Mouse (Mus musculus) intestine, embryonic 14.5 days (tissue): ENCODE data around the gene Gm29735. TPM values are rescaled to one million over a fixed set of nuclear protein-coding genes. Genes with fewer than 3 reads are reported as not detected.

ENCODE experiments used
- polyA plus RNA-seq: library from polyadenylated mRNA; unstranded; fragments of >200 nt; fragmentation: Nextera tagmentation; extraction: Ambion mirVana; gene quantifications from 2 replicates; pipeline ENCODE4 v1.2.1, GENCODE M21; 2014

Gm29735 gene
- polyA plus RNA-seq, 1 experiment from 2014 or later: not detected

Other genes starting within 250 kb of the Gm29735 start
- gene Tollip, start 238.6 kb downstream of the Gm29735 start, polyA plus RNA-seq: 47.4 and 48.1 TPM in 2 replicates
- gene Brsk2, start 207.4 kb downstream of the Gm29735 start, polyA plus RNA-seq: 2.1 and 2.2 TPM in 2 replicates
- gene Mob2, start 96.0 kb downstream of the Gm29735 start, polyA plus RNA-seq: 63.0 and 64.8 TPM in 2 replicates
- 8.1 and 8.8 TPM in 2 replicates for gene Dusp8, start 61.3 kb downstream of the Gm29735 start, polyA plus RNA-seq
- not detected in 2 replicates for gene Gm45618, start 36.4 kb downstream of the Gm29735 start, polyA plus RNA-seq
- not detected in 2 replicates for gene Gm39115, start 21.1 kb downstream of the Gm29735 start, polyA plus RNA-seq
- gene Gm45337, start 12.5 kb downstream of the Gm29735 start, polyA plus RNA-seq: not detected in 2 replicates
- not detected in 2 replicates for gene Gm4553, start 8.6 kb upstream of the Gm29735 start, polyA plus RNA-seq
- not detected in 2 replicates for gene Krtap5-2, start 18.9 kb upstream of the Gm29735 start, polyA plus RNA-seq
- not detected in 2 replicates for gene Gm10153, start 33.3 kb upstream of the Gm29735 start, polyA plus RNA-seq
- gene Krtap5-3, start 44.3 kb upstream of the Gm29735 start, polyA plus RNA-seq: not detected in 2 replicates
- gene Gm7579, start 54.7 kb upstream of the Gm29735 start, polyA plus RNA-seq: not detected in 2 replicates
- not detected in 2 replicates for gene Krtap5-5, start 72.9 kb upstream of the Gm29735 start, polyA plus RNA-seq
- gene Gm40460, start 84.0 kb upstream of the Gm29735 start, polyA plus RNA-seq: not detected in 2 replicates
- not detected in 2 replicates for gene Gm2431, start 101.2 kb upstream of the Gm29735 start, polyA plus RNA-seq
- gene Gm4559, start 117.2 kb upstream of the Gm29735 start, polyA plus RNA-seq: not detected in 2 replicates
- gene Krtap5-1, start 140.0 kb upstream of the Gm29735 start, polyA plus RNA-seq: 0.42 TPM in 1 of 2 replicates, not detected in the other
- gene Krtap5-4, start 146.4 kb upstream of the Gm29735 start, polyA plus RNA-seq: not detected in 2 replicates
- gene Ifitm10, start 216.6 kb upstream of the Gm29735 start, polyA plus RNA-seq: 1.7 and 2.1 TPM in 2 replicates
- gene Gm49369, start 225.6 kb upstream of the Gm29735 start, polyA plus RNA-seq: 0.54 TPM in 1 of 2 replicates, not detected in the other
- gene Ctsd, start 230.9 kb upstream of the Gm29735 start, polyA plus RNA-seq: 245 and 248 TPM in 2 replicates